Mouse (Mus musculus) embryo, embryonic 11 days (tissue): ENCODE data around the gene Ero1lb.

Experiments
- DNase-seq: peaks from one replicate; pipeline ENCODE4 v3.0.0-alpha.2; 2015

Gene Ero1lb

GRCm38 (mm10) chr13:12565621-12566390 lies at the start of gene Ero1lb:
Gene Ero1lb (plus strand): TSS chr13:12565874.
- DNase-seq, result peak; percentile 99

GRCm38 (mm10) chr13:12519371-12519770 lies 46.3 kb upstream of the Ero1lb start:
- peak; percentile 42 for DNase-seq

- peak; percentile 84 for DNase-seq
These were observed 45.6 kb upstream of the Ero1lb start, which contains the start of gene Edaradd for GRCm38 (mm10) chr13:12519955-12520584. Gene Edaradd (minus strand): TSS chr13:12520438.

DNA sequence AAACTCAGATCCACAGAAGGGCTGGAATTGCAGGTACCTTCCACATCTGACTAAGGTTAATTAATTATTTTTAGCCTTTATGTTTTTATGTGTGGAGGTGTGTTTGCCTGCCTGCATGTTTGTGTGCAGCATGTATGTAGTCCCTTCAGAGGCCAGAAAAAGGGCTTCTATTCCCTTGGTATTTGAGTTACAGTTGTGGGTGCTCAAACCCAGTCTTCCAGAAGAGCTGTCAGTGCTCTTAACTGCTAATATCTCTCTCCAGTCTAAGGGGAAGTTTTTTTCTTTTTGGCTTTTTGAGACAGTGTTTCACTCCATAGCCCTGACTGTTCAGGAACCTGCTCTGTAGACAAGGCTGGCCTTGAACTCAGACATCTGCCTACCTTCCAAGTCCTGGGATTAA lies 43.3 kb upstream of the Ero1lb start:
- DNase-seq, result no peak

DNA sequence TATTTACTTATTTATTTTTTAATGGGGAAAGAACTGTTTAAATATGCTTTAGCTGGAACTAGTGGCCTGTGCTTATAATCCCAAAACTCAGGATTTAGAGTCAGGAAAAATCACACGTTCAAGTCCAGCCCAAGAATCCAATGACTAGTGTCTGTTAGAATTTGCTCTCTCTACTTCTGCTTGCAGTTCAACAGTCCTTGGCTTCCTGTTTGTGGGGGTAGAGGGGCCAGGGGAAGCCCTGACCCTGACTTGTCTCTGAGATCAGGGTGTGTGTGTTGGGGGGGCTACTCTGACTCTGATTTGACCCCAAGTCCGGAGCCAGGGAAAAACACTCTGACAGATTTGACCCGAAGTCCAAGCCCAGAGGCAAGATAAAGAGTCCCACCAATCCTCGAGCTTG lies 40.0 kb upstream of the Ero1lb start:
- no peak for DNase-seq

DNA sequence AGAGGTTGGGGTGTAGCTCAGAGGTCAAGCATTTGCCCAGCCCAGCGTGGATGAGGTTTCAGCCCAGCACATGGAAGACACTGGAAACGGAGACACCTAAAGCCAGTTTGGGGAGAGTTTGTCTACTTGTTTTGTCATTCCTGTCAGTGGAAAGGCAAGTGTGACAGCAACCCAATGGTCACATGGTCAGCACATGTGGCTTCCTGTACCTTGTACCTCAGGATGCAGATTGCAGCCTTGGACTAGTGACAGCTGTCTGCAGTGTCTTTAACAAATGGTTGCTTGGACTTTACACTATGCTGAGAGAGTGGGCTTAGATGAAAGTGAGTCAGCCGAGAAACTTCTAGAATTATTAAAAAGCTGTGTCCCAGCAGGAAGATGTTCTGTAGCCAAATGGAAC lies 31.0 kb upstream of the Ero1lb start:
- DNase-seq, result no peak

GRCm38 (mm10) chr13:12537971-12538370 lies 27.7 kb upstream of the Ero1lb start:
- no peak for DNase-seq

DNA sequence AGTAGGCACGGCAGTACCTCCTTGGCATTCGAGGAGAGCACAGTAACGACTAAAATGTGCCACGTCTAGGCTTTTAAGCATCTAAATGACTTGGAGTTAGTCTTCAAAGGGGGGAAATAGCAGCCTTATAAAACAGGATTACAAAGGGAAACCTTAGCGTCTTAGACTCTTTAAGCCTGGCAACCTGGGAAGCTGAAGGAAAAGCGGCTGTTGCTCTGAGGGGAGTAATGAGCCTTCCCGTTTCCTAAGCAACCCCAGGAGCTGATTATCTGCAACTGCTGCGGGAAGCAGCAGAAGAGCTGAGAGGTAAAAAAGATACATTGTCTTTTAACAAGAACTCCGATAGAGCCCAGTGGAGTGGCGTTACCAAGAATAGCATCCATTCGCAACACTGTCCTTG lies 26.0 kb upstream of the Ero1lb start:
- DNase-seq, result no peak

- no peak for DNase-seq
These were observed 25.6 kb upstream of the Ero1lb start for GRCm38 (mm10) chr13:12540119-12540518.

GRCm38 (mm10) chr13:12542006-12542981 lies 23.4 kb upstream of the Ero1lb start:
- DNase-seq, result peak; percentile 83

DNA sequence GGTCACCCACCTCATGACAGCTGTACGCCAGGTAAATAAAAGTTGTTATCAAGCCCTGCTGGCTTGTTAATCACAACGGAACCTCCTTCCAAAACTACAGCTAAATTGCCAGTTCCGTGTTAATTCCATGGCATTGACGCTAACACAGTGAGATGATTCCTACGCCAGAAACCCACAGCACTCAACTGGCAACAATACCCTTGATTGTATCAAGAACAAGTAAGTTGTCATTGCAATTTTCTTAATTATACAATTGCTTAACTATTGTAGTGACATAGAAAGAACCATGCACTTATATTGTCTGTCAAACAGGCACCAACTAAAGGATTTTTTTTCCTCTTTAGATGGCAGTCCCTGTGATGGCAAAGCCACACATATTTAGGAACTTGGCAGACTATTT lies 22.4 kb upstream of the Ero1lb start:
- no peak for DNase-seq

- no peak for DNase-seq
These were observed 21.6 kb upstream of the Ero1lb start for GRCm38 (mm10) chr13:12543880-12544568.

- no peak for DNase-seq
These were observed 11.5 kb upstream of the Ero1lb start for GRCm38 (mm10) chr13:12554211-12554610.

DNA sequence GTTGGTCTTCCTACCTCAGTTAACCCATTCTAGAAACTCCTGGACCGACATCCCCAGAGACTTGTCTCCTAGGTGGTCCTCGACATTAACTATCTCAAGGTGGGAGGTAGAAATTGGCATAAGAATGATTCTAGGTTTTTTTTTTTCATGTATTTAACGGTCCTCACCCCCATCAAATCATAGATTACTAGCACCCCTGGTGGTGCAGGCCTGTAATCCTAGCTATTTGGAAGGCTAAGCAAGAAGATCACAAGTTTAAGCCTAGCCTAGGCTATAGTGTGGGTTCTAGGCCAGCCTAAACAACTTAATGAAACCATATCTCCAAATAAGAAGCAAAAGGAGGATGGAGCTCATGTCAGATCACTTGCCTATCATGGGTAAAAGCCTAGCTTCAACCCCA lies 6.6 kb upstream of the Ero1lb start:
- DNase-seq, result no peak

- DNase-seq, result no peak
These were observed 6.1 kb upstream of the Ero1lb start for GRCm38 (mm10) chr13:12559462-12560120.

GRCm38 (mm10) chr13:12561729-12562128 lies 3.9 kb upstream of the Ero1lb start:
- no peak for DNase-seq

GRCm38 (mm10) chr13:12562256-12562655 lies 3.4 kb upstream of the Ero1lb start:
- no peak for DNase-seq

DNA sequence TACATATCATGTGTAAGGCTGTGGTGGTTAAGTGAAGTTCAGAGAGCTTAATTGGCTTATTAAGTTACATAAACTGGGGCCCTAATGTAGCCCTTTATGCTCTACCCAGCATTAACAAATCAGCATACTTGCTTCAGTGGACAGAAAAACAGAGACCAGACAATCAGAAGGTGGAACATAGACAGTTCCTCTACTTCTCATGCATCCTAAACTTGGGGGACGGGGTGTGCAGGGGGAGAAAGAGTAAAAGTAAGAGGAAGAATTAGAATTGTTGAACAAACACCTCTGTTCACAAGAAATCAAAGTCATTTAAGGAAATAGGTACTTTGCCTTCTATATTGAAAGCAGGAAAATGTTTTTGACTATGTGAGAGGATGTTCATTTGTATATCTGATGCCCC lies 2.3 kb downstream of the Ero1lb start:
- DNase-seq, result no peak

DNA sequence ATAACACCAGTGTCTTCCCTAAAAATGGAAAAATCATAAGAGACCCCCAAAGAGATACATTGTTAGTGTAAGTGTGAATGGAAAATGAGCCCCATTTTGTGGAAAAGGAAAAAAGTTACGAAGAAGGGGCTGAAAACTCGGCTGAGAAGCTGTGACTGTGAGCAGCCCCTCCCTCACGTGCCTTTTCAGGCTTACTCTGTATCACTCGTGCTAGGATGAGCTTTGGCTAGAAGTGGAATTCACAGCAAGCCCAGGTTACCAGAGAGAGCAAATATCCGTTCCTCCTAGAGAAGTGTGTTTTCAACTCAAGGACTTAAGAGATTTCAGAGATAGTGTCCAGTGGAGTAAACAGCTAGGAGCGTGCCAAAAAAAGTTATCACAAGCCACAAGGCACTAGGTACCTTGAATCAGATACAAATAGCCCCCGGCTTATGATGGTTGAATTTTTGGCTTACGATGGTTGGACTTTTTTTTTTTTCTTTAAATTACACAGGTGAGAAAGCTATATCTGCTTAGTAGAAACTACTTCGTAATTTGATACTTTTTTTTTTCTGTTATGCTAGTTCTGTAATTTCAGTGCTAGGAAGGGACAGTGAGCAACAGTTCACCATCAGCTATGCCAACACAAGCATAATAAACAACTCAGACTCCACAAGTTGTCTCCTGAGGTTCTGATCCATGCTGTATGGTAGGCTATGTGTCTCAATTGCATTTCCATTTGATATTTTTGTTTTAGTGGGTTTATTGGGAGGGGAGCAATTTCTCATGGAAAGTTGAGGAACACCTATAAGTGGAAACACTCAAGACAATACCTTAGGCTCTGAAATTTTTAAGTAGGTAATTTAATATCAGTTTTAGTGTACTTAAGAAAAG lies 3.2 kb downstream of the Ero1lb start:
- DNase-seq, result no peak

- DNase-seq, result no peak
These were observed 4.1 kb downstream of the Ero1lb start for GRCm38 (mm10) chr13:12569741-12570140.

DNA sequence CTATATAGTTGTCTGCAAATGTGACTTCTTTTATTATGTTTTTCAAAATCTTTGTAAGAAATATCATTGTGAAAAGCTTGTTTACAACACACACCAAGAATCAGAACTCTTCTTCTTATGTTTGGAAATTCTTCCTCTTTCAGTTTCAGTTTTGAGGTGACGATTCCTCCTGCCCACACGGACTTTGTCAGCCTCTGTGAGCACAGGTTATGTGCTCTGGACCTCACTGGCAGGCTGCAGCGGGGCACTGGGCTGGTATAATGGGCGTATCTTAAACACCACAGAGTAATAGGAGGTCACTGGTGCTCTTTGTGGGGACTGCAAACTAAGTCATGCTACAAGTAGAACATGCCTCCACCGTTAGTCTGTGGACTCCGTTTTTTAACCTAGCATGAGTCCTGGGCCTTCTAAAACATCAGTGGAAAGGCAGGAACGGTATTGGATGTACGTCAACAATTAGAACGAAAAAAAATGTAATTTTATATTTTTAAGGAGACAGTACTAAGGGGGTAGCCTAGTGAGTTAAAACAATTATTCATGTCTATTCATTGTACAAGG lies 9.4 kb downstream of the Ero1lb start:
- no peak for DNase-seq
